Mouse (Mus musculus): ENCODE measurements around the gene Ralgps1. TPM values are rescaled to one million over a fixed set of nuclear protein-coding genes. Genes with fewer than 3 reads are reported as not detected.
"Not testable (repeated sequence)": the region's sequence is repeated elsewhere in the genome, so short reads cannot be mapped to it uniquely, and the experiment has no call there.

Gene Ralgps1
- polyA plus RNA-seq, 1 experiment = 4.5 TPM

- no peak for TF ChIP-seq CTCF (IDR thresholded peaks at IDR 0.05; ENCODE audit: extremely low read depth, insufficient read depth, insufficient read length, insufficient replicate concordance)
- Histone ChIP-seq H3K4me3 (ENCODE audit: extremely low read depth, insufficient read depth, insufficient read length) (no peak overlapping the region), H3K4me1 (ENCODE audit: control insufficient read depth, insufficient read depth, insufficient read length) (no peaks in the 10 kb centered on the region), H3K27ac (ENCODE audit: insufficient read depth, low read length) (no peak overlapping the region), H3K27me3 (ENCODE audit: control insufficient read depth, insufficient read depth, low read length) (no peaks in the 10 kb centered on the region), H3K36me3 (ENCODE audit: control insufficient read depth, insufficient read depth, low read length) (no peaks in the 10 kb centered on the region)
- 76% methylated on average over 8 of the region's 8 CpGs for WGBS
- no peak for DNase-seq (ENCODE audit: low read depth in 1 of 2, low spot score in 2 of 2)
Measured at GRCm38 (mm10) chr2:33090620-33091520, 280.4 kb downstream of the Ralgps1 start.

GRCm38 (mm10) chr2:33090033-33090400 is 281.3 kb downstream of the Ralgps1 start:
- WGBS = 0% methylated on average over 1 of the region's 1 CpGs
- not testable (repeated sequence) for H3K4me3 ChIP-seq (ENCODE audit: extremely low read depth, insufficient read depth, insufficient read length); H3K36me3 ChIP-seq (ENCODE audit: control insufficient read depth, insufficient read depth, low read length); DNase-seq (ENCODE audit: low read depth in 1 of 2, low spot score in 2 of 2); H3K27me3 ChIP-seq (ENCODE audit: control insufficient read depth, insufficient read depth, low read length); H3K27ac ChIP-seq (ENCODE audit: insufficient read depth, low read length); H3K4me1 ChIP-seq (ENCODE audit: control insufficient read depth, insufficient read depth, insufficient read length)

GRCm38 (mm10) chr2:33089356-33090032 is 281.8 kb downstream of the Ralgps1 start:
- H3K4me1 ChIP-seq (ENCODE audit: control insufficient read depth, insufficient read depth, insufficient read length) = no peaks in the 10 kb centered on the region
- no peaks in the 10 kb centered on the region for H3K27me3 ChIP-seq (ENCODE audit: control insufficient read depth, insufficient read depth, low read length)
- H3K27ac ChIP-seq (ENCODE audit: insufficient read depth, low read length) = no peak overlapping the region
- DNase-seq (ENCODE audit: low read depth in 1 of 2, low spot score in 2 of 2) = no peak
- WGBS = 83% methylated on average over 5 of the region's 5 CpGs
- no peaks in the 10 kb centered on the region for H3K36me3 ChIP-seq (ENCODE audit: control insufficient read depth, insufficient read depth, low read length)
- TF ChIP-seq POLR2A (IDR thresholded peaks at IDR 0.05; ENCODE audit: low read depth, low read length) (no peak), CTCF (IDR thresholded peaks at IDR 0.05; ENCODE audit: extremely low read depth, insufficient read depth, insufficient read length, insufficient replicate concordance) (no peak)
- no peak overlapping the region for H3K4me3 ChIP-seq (ENCODE audit: extremely low read depth, insufficient read depth, insufficient read length)

GRCm38 (mm10) chr2:33086671-33087363 is 284.5 kb downstream of the Ralgps1 start:
- H3K27me3 ChIP-seq (ENCODE audit: control insufficient read depth, insufficient read depth, low read length) = no peaks in the 10 kb centered on the region
- TF ChIP-seq POLR2A (IDR thresholded peaks at IDR 0.05; ENCODE audit: low read depth, low read length) (no peak), CTCF (IDR thresholded peaks at IDR 0.05; ENCODE audit: extremely low read depth, insufficient read depth, insufficient read length, insufficient replicate concordance) (no peak)
- 91% methylated on average over 7 of the region's 7 CpGs for WGBS

GRCm38 (mm10) chr2:33086016-33086596 is 285.2 kb downstream of the Ralgps1 start:
- Histone ChIP-seq H3K27me3 (ENCODE audit: control insufficient read depth, insufficient read depth, low read length) (no peaks in the 10 kb centered on the region), H3K4me1 (ENCODE audit: control insufficient read depth, insufficient read depth, insufficient read length) (no peaks in the 10 kb centered on the region), H3K4me3 (ENCODE audit: extremely low read depth, insufficient read depth, insufficient read length) (no peak overlapping the region), H3K27ac (ENCODE audit: insufficient read depth, low read length) (no peak overlapping the region), H3K36me3 (ENCODE audit: control insufficient read depth, insufficient read depth, low read length) (no peaks in the 10 kb centered on the region)
- TF ChIP-seq CTCF (IDR thresholded peaks at IDR 0.05; ENCODE audit: extremely low read depth, insufficient read depth, insufficient read length, insufficient replicate concordance) (no peak), POLR2A (IDR thresholded peaks at IDR 0.05; ENCODE audit: low read depth, low read length) (no peak)
- WGBS = 86% methylated on average over 7 of the region's 7 CpGs
- no peak for DNase-seq (ENCODE audit: low read depth in 1 of 2, low spot score in 2 of 2)

More at GRCm38 (mm10) chr2:33086671-33087363, 284.5 kb downstream of the Ralgps1 start:
- no peak for DNase-seq (ENCODE audit: low read depth in 1 of 2, low spot score in 2 of 2)
- Histone ChIP-seq H3K36me3 (ENCODE audit: control insufficient read depth, insufficient read depth, low read length) (no peaks in the 10 kb centered on the region), H3K27ac (ENCODE audit: insufficient read depth, low read length) (no peak overlapping the region), H3K4me3 (ENCODE audit: extremely low read depth, insufficient read depth, insufficient read length) (no peak overlapping the region), H3K4me1 (ENCODE audit: control insufficient read depth, insufficient read depth, insufficient read length) (no peaks in the 10 kb centered on the region)

GRCm38 (mm10) chr2:33084221-33084620 is 287.1 kb downstream of the Ralgps1 start:
- Histone ChIP-seq H3K4me1 (ENCODE audit: control insufficient read depth, insufficient read depth, insufficient read length) (no peaks in the 10 kb centered on the region), H3K27ac (ENCODE audit: insufficient read depth, low read length) (no peak overlapping the region), H3K4me3 (ENCODE audit: extremely low read depth, insufficient read depth, insufficient read length) (no peak overlapping the region), H3K27me3 (ENCODE audit: control insufficient read depth, insufficient read depth, low read length) (no peaks in the 10 kb centered on the region), H3K36me3 (ENCODE audit: control insufficient read depth, insufficient read depth, low read length) (no peaks in the 10 kb centered on the region)
- no peak for TF ChIP-seq POLR2A (IDR thresholded peaks at IDR 0.05; ENCODE audit: low read depth, low read length)
- no peak for TF ChIP-seq CTCF (IDR thresholded peaks at IDR 0.05; ENCODE audit: extremely low read depth, insufficient read depth, insufficient read length, insufficient replicate concordance)
- DNase-seq (ENCODE audit: low read depth in 1 of 2, low spot score in 2 of 2) = no peak
- WGBS = 78% methylated on average over 3 of the region's 3 CpGs

Other genes with a start within 250 kb of the Ralgps1 start
- gene Garnl3, start 239.8 kb downstream of the Ralgps1 start, polyA plus RNA-seq (2012; rRNA removed) = 1.9 and 2.3 TPM in 2 replicates
- 36.2 and 39.6 TPM in 2 replicates for gene Angptl2, start 155.4 kb downstream of the Ralgps1 start, polyA plus RNA-seq (2012; rRNA removed)
- gene Zbtb34, start 59.8 kb upstream of the Ralgps1 start, polyA plus RNA-seq (2012; rRNA removed) = 6.5 and 7.8 TPM in 2 replicates
- gene Zbtb43, start 97.1 kb upstream of the Ralgps1 start, polyA plus RNA-seq (2012; rRNA removed) = 5.6 and 5.9 TPM in 2 replicates

All from spleen, adult 2 months (tissue).